In the genomic region with DNA sequence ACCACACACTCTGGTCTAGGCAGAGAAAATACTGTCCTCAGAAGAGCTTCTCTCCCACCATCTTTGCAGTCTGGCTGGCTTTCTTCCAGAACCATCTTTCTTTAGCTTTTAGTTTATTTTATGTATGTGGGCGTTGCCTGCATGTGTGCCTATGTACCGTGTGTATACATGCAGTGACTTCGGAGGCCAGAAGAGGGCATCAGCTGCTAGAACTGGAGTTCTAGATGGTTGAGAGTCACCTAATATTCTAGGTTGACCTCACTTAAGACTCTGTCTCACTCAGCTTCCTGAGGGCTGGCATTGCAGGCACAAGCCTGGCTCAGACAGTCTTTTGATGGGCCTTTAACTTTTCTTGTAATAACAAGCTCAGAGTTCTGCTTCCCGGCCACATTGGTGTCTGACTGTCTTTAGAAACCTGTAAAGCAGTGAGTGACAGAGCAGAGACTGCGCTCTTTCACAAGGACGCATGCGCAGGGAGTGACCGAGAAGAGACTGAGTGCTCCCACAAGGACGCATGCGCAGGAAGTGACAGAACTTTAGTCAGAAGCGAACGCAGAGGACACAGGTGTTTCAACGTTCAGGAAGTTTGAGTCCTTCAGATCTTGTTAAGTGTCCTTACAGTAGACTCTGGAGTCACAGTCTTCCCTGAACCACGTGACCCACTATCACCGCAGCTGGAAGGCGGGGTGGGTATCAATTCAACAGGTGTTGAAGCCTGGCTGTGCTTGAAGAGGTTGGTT, we compare ENCODE assay signal across 10 mouse cellular contexts.
DNase-seq lines count a peak whose midpoint lies in the region; ATAC-seq and TF ChIP-seq lines count a peak whose summit lies in the region.
"Had no signal": no experiment of that assay in that cellular context is flagged by ENCODE, and none has a peak within 500 bp of the region (broad histone marks: within the 10 kb centered on the region; RNA-seq: fewer than 3 reads in every experiment).

No protein-coding gene starts in this region.

- no peak overlapping the region for H3K4me3 ChIP-seq in heart, embryonic 10.5 days
- no peak overlapping the region for H3K4me3 ChIP-seq in CH12.LX (replicated peaks in 1 of 3; ENCODE audit: low read depth in 2 of 3, low read length in 2 of 3, poor library complexity in 1 of 3)
- H3K4me3 ChIP-seq in liver, embryonic 11.5 days (ENCODE audit: low read depth, low read length) = no peak overlapping the region
- no peak overlapping the region for H3K4me3 ChIP-seq in midbrain, embryonic 11.5 days (ENCODE audit: low read depth, low read length)
- H3K4me3 ChIP-seq in hindbrain, embryonic 12.5 days = no peak overlapping the region

- H3K27ac ChIP-seq in heart, embryonic 10.5 days = no peak overlapping the region
- no peak overlapping the region for H3K27ac ChIP-seq in CH12.LX (ENCODE audit: insufficient read depth, low read depth)
- no peak overlapping the region for H3K27ac ChIP-seq in liver, embryonic 11.5 days (ENCODE audit: low read depth, low read length)
- no peak overlapping the region for H3K27ac ChIP-seq in midbrain, embryonic 11.5 days (ENCODE audit: low read depth, low read length)
- no peak overlapping the region for H3K27ac ChIP-seq in hindbrain, embryonic 12.5 days

- H3K36me3 ChIP-seq in heart, embryonic 10.5 days = no peaks in the 10 kb centered on the region
- no peaks in the 10 kb centered on the region for H3K36me3 ChIP-seq in CH12.LX (replicated peaks in 1 of 2; ENCODE audit: control insufficient read depth in 1 of 2, insufficient read depth in 1 of 2, low read length in 1 of 2)
- no peaks in the 10 kb centered on the region for H3K36me3 ChIP-seq in liver, embryonic 11.5 days (ENCODE audit: control insufficient read depth, insufficient read depth, low read length)
- no peaks in the 10 kb centered on the region for H3K36me3 ChIP-seq in midbrain, embryonic 11.5 days (ENCODE audit: control insufficient read depth, insufficient read depth, low read length)
- no peaks in the 10 kb centered on the region for H3K36me3 ChIP-seq in hindbrain, embryonic 12.5 days

- no peaks in the 10 kb centered on the region for H3K79me2 ChIP-seq in CH12.LX (replicated peaks; ENCODE audit: control insufficient read depth, extremely low read depth, insufficient read depth, poor library complexity, severe bottlenecking)

- H3K9me3 ChIP-seq in heart, embryonic 10.5 days = no peaks in the 10 kb centered on the region
- peaks cover 6% of the 10 kb centered on the region for H3K9me3 ChIP-seq in CH12.LX (replicated peaks; ENCODE audit: low read length)
- H3K9me3 ChIP-seq in liver, embryonic 11.5 days (ENCODE audit: control insufficient read depth, low read length) = no peaks in the 10 kb centered on the region; the same call in 1 of the 2 replicates
- H3K9me3 ChIP-seq in midbrain, embryonic 11.5 days (ENCODE audit: control insufficient read depth, low read length) = no peaks in the 10 kb centered on the region
- no peaks in the 10 kb centered on the region for H3K9me3 ChIP-seq in hindbrain, embryonic 12.5 days (replicated peaks)

- H3K4me1 ChIP-seq in heart, embryonic 10.5 days = peaks cover 11% of the 10 kb centered on the region
- H3K4me1 ChIP-seq in CH12.LX (ENCODE audit: control insufficient read depth in 1 of 2, insufficient read depth in 2 of 2) = peaks cover 0 to 4% of the 10 kb centered on the region in 2 experiments; a peak in 2 of 4 replicates
- peaks cover 11% of the 10 kb centered on the region for H3K4me1 ChIP-seq in liver, embryonic 11.5 days (replicated peaks; ENCODE audit: control insufficient read depth, insufficient read depth, low read length)
- H3K4me1 ChIP-seq in midbrain, embryonic 11.5 days (ENCODE audit: control insufficient read depth, insufficient read depth, low read length) = no peaks in the 10 kb centered on the region
- no peaks in the 10 kb centered on the region for H3K4me1 ChIP-seq in hindbrain, embryonic 12.5 days

- TF ChIP-seq EP300 in CH12.LX (IDR thresholded peaks at IDR 0.05; ENCODE audit: low read length) = no peak

- WGBS in heart, embryonic 10.5 days = 85% methylated on average over 16 of the region's 16 CpGs
- 88% methylated on average over 16 of the region's 16 CpGs for WGBS in liver, embryonic 11.5 days
- WGBS in midbrain, embryonic 11.5 days = 93% methylated on average over 16 of the region's 16 CpGs
- 93% methylated on average over 16 of the region's 16 CpGs for WGBS in hindbrain, embryonic 12.5 days

- peak; percentile 83 for DNase-seq in heart, adult 11 months
- no peak for DNase-seq in heart, embryonic 10.5 days (ENCODE audit: low spot score)
- DNase-seq in CH12.LX (ENCODE audit: extremely low read depth) = no peak
- DNase-seq in liver, embryonic 11.5 days (ENCODE audit: low spot score) = no peak
- peak; percentile 61 to 72 for DNase-seq in spleen, postnatal 4 days (ENCODE audit: low spot score in 2 of 2)
- no peak for DNase-seq in right cerebral cortex, postnatal 25 days
- no peak for DNase-seq in midbrain, embryonic 11.5 days (ENCODE audit: low spot score, missing footprints)
- DNase-seq: cerebellum, postnatal 36 days; kidney, adult 9 months had no signal

- no peak; the same call in none of the 2 replicates for TF ChIP-seq RAD21 in CH12.LX (IDR thresholded peaks at IDR 0.05; ENCODE audit: low read depth, low read length)

- in situ Hi-C loops in CH12.LX (cut with MboI; ENCODE audit: low pct_ligation_motif_present, low pct_unique_long_range_greater_than_20kb, low sequenced_read_pairs) = no loop called here

- no peaks in the 10 kb centered on the region for H3K27me3 ChIP-seq in heart, embryonic 10.5 days (ENCODE audit: insufficient read depth, poor library complexity, severe bottlenecking)
- peaks cover 3% of the 10 kb centered on the region for H3K27me3 ChIP-seq in CH12.LX (replicated peaks)
- H3K27me3 ChIP-seq in liver, embryonic 11.5 days (replicated peaks; ENCODE audit: control insufficient read depth, insufficient read depth, low read length) = no peaks in the 10 kb centered on the region
- no peaks in the 10 kb centered on the region for H3K27me3 ChIP-seq in midbrain, embryonic 11.5 days (ENCODE audit: control insufficient read depth, insufficient read depth, low read length)
- H3K27me3 ChIP-seq in hindbrain, embryonic 12.5 days = no peaks in the 10 kb centered on the region

- ATAC-seq in liver, embryonic 11.5 days (replicated peaks; ENCODE audit: low FRiP score) = 0 out of 2 replicates have a peak, but pooled peaks have one; percentile 22
- ATAC-seq in midbrain, embryonic 11.5 days (ENCODE audit: low FRiP score) = no peak
- no peak for ATAC-seq in hindbrain, embryonic 12.5 days (ENCODE audit: low FRiP score)

- no peak overlapping the region for H3K4me2 ChIP-seq in CH12.LX (ENCODE audit: insufficient read depth, low read depth, poor library complexity, severe bottlenecking)
- H3K4me2 ChIP-seq in liver, embryonic 11.5 days = no peak overlapping the region
- no peak overlapping the region for H3K4me2 ChIP-seq in midbrain, embryonic 11.5 days
- H3K4me2 ChIP-seq in hindbrain, embryonic 12.5 days (replicated peaks) = no peak overlapping the region

- dilution Hi-C loops in CH12.LX (cut with MboI; ENCODE audit: extremely low pct_ligation_motif_present, extremely low pct_unique_long_range_greater_than_20kb, low sequenced_read_pairs) = no loop called here

- TF ChIP-seq POLR2A in CH12.LX (IDR thresholded peaks at IDR 0.05; ENCODE audit: low read depth, low read length) = no peak

- peak; percentile 34; a peak in 3 of 4 replicates for TF ChIP-seq CTCF in CH12.LX (conservative IDR thresholded peaks at IDR 0.05 in 1 of 2, IDR thresholded peaks at IDR 0.05 in 1 of 2; ENCODE audit: low read depth in 2 of 2, low read length in 2 of 2)

- no peak overlapping the region for H3K9ac ChIP-seq in CH12.LX (ENCODE audit: insufficient read depth, low read depth)
- H3K9ac ChIP-seq in liver, embryonic 11.5 days (ENCODE audit: low read depth, low read length) = no peak overlapping the region
- no peak overlapping the region for H3K9ac ChIP-seq in midbrain, embryonic 11.5 days (ENCODE audit: low read length)
- no peak overlapping the region for H3K9ac ChIP-seq in hindbrain, embryonic 12.5 days

TF ChIP-seq in CH12.LX, 34 proteins besides CTCF, POLR2A, EP300 and RAD21:
- no peak for TF ChIP-seq POLR2AphosphoS2 (IDR thresholded peaks at IDR 0.05; ENCODE audit: low read depth, low read length)
- TF ChIP-seq KAT2A (IDR thresholded peaks at IDR 0.05; ENCODE audit: insufficient replicate concordance, low read length) = no peak
- no peak for TF ChIP-seq MYC (IDR thresholded peaks at IDR 0.05; ENCODE audit: low read depth, low read length)
- TF ChIP-seq BHLHE40 (IDR thresholded peaks at IDR 0.05; ENCODE audit: low read depth, low read length) = no peak

Comparison
In these comparisons a context has a peak if more than half of its experiments do, and no peak if none do; other contexts are left out.
1. DNase-seq: peak in heart, adult 11 months (single experiment) and spleen, postnatal 4 days (2 of 2); none in heart, embryonic 10.5 days (single experiment), CH12.LX (single experiment), liver, embryonic 11.5 days (single experiment), right cerebral cortex, postnatal 25 days (single experiment) and midbrain, embryonic 11.5 days (single experiment).